Mouse (Mus musculus) hindbrain, postnatal 0 days (tissue): Measurements from ENCODE around the gene Cdiptos. TPM values are rescaled to one million over a fixed set of nuclear protein-coding genes. Genes with fewer than 3 reads are reported as not detected.

Experiments used
- ATAC-seq: fragments of 200-750 bp; cut with Nextera tagmentation; 2 replicates; pipeline ENCODE4 v1.8.0; 2017; ENCODE audit warnings: mild to moderate bottlenecking, moderate TSS enrichment, moderate library complexity
- DNase-seq: peaks from one replicate; pipeline ENCODE4 v3.0.0-alpha.2; 2015; ENCODE audit warnings: low spot score
- H3K27ac ChIP-seq: fragments of 300-500 bp; sonication (generic); 2 replicates; pipeline ENCODE4 v1.5.1; 2014; ENCODE audit warnings: mild to moderate bottlenecking
- H3K27me3 ChIP-seq: fragments of 300-500 bp; sonication (generic); 2 replicates; pipeline ENCODE4 v1.6.1; 2014; ENCODE audit warnings: low read length, mixed read lengths; ENCODE audit not compliant: insufficient read depth
- H3K36me3 ChIP-seq: fragments of 300-500 bp; sonication (generic); 2 replicates; pipeline ENCODE4 v1.6.1; 2014; ENCODE audit warnings: low read length, mixed read lengths; ENCODE audit not compliant: insufficient read depth
- H3K4me1 ChIP-seq: fragments of 300-500 bp; sonication (generic); 2 replicates; pipeline ENCODE4 v1.6.1; 2014; ENCODE audit warnings: antibody characterized with exemption, low read length, mixed read lengths; ENCODE audit not compliant: insufficient read depth
- H3K4me2 ChIP-seq: fragments of 300-500 bp; sonication (generic); 2 replicates; pipeline ENCODE4 v1.6.1; 2014; ENCODE audit warnings: low read depth, mild to moderate bottlenecking, low read length, moderate library complexity, mixed read lengths
- H3K4me3 ChIP-seq: fragments of 300-500 bp; sonication (generic); 2 replicates; pipeline ENCODE4 v1.5.1; 2014; ENCODE audit warnings: low read length
- H3K9ac ChIP-seq: fragments of 300-500 bp; sonication (generic); replicated peaks from 2 replicates; pipeline ENCODE4 v1.6.1; 2014; ENCODE audit warnings: mild to moderate bottlenecking, low read length, moderate library complexity, mixed read lengths
- H3K9me3 ChIP-seq: fragments of 300-500 bp; sonication (generic); 2 replicates; pipeline ENCODE4 v1.6.1; 2016; ENCODE audit warnings: low read length, mixed read lengths
- CTCF ChIP-seq: IDR thresholded peaks from 2 replicates; pipeline ENCODE4 v1.5.1; 2016; ENCODE audit warnings: antibody characterized with exemption, control low read depth, low read depth
- WGBS: fragments of 180-500 bp; shearing (Covaris S2); extraction: QIAGEN DNeasy Blood & Tissue Kit; methylation state at CpG from one replicate; pipeline ENCODE4 v1.1.7; 2014; 5-methylcytosine and 5-hydroxymethylcytosine counted together
- polyA plus RNA-seq: library from polyadenylated mRNA; unstranded; fragments of >200 nt; fragmentation: Nextera tagmentation; extraction: Ambion mirVana; gene quantifications from 2 replicates; pipeline ENCODE4 v1.2.1, GENCODE M21; 2015
- total RNA-seq: library from RNA; depleted of rRNA; stranded (reverse); fragments of >200 nt; gene quantifications from 2 replicates; pipeline ENCODE4 v1.2.3, GENCODE M21; 2014

Gene Cdiptos
- total and polyA plus RNA-seq, 2 experiments from 2014 or later: 0.31 to 0.95 TPM

- DNase-seq (no peak), ATAC-seq (no peak)
- H3K9ac ChIP-seq: no peak overlapping the region
- H3K27ac ChIP-seq: no peak overlapping the region
- H3K4me2 ChIP-seq: no peak overlapping the region
- TF ChIP-seq CTCF: no peak
- H3K36me3 ChIP-seq: peaks cover 28% of the 10 kb centered on the region
- peaks cover 7% of the 10 kb centered on the region; the same call in 1 of the 2 replicates for H3K4me1 ChIP-seq
- 92% methylated on average over 6 of the region's 6 CpGs for WGBS
- no peaks in the 10 kb centered on the region for H3K9me3 ChIP-seq
- H3K4me3 ChIP-seq: no peak overlapping the region
- H3K27me3 ChIP-seq: no peaks in the 10 kb centered on the region
These were observed 2.9 kb upstream of the Cdiptos start for GRCm38 (mm10) chr7:126978841-126979240.

GRCm38 (mm10) chr7:126976878-126977459 lies 1.1 kb upstream of the Cdiptos start:
- H3K36me3 ChIP-seq: peaks cover 34% of the 10 kb centered on the region
- no peaks in the 10 kb centered on the region for H3K27me3 ChIP-seq
- ATAC-seq (no peak), DNase-seq (no peak)
- H3K4me1 ChIP-seq: peaks cover 7% of the 10 kb centered on the region; the same call in 1 of the 2 replicates
- WGBS: 28% methylated on average over 14 of the region's 14 CpGs
- no peak for TF ChIP-seq CTCF
- no peaks in the 10 kb centered on the region for H3K9me3 ChIP-seq
- peak overlapping the region; percentile 88 for H3K4me2 ChIP-seq
- peak overlapping the region; percentile 79 for H3K4me3 ChIP-seq
- peak overlapping the region; percentile 86 for H3K9ac ChIP-seq
- peak overlapping the region; percentile 98 for H3K27ac ChIP-seq

GRCm38 (mm10) chr7:126975893-126975949 lies 177 bp downstream of the Cdiptos start, which contains the start of gene Cdipt:
Gene Cdipt, plus strand, starts transcription at chr7:126975914.
- H3K36me3 ChIP-seq: peaks cover 40% of the 10 kb centered on the region
- 0% methylated on average over 1 of the region's 1 CpGs for WGBS
- H3K27ac ChIP-seq: peak within 1 kb of the TSS; percentile 98
- no peaks in the 10 kb centered on the region for H3K9me3 ChIP-seq
- TF ChIP-seq CTCF: no peak
- peak within 1 kb of the TSS; percentile 86 for H3K9ac ChIP-seq
- peaks cover 7% of the 10 kb centered on the region; the same call in 1 of the 2 replicates for H3K4me1 ChIP-seq
- no peaks in the 10 kb centered on the region for H3K27me3 ChIP-seq
- H3K4me2 ChIP-seq: peak within 1 kb of the TSS; percentile 88
- ATAC-seq: no peak
- DNase-seq: no peak
- H3K4me3 ChIP-seq: peak within 1 kb of the TSS; percentile 79

DNA sequence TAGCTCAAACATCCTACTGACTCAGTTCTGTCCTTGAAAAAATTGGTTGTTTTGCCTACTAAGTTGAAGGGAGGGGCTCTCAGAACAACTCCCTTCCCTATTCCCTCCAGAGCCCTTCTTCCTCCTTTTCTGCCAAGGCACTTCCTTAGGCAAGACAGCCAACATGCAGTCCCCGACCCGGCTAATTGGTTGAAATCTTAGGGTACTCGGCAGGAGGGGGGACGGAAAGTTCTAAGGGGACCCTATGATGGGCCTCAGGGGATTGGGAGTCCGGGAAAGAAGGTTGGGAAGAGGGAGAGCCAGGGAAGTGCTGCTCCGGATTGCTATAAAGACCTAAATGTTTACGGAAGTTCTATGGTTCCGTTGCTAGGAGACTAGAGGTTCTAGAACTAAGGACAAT lies 405 bp downstream of the Cdiptos start:
- TF ChIP-seq CTCF: no peak
- H3K9me3 ChIP-seq: no peaks in the 10 kb centered on the region
- peaks cover 7% of the 10 kb centered on the region; the same call in 1 of the 2 replicates for H3K4me1 ChIP-seq
- peak overlapping the region; percentile 88 for H3K4me2 ChIP-seq
- peak overlapping the region; percentile 98; the same call in 1 of the 2 replicates for H3K27ac ChIP-seq
- no peak overlapping the region for H3K9ac ChIP-seq
- ATAC-seq (no peak; the same call in 1 of the 2 replicates), DNase-seq (no peak)
- peaks cover 41% of the 10 kb centered on the region for H3K36me3 ChIP-seq
- H3K27me3 ChIP-seq: no peaks in the 10 kb centered on the region
- H3K4me3 ChIP-seq: peak overlapping the region; percentile 79
- 10% methylated on average over 8 of the region's 8 CpGs for WGBS

DNA sequence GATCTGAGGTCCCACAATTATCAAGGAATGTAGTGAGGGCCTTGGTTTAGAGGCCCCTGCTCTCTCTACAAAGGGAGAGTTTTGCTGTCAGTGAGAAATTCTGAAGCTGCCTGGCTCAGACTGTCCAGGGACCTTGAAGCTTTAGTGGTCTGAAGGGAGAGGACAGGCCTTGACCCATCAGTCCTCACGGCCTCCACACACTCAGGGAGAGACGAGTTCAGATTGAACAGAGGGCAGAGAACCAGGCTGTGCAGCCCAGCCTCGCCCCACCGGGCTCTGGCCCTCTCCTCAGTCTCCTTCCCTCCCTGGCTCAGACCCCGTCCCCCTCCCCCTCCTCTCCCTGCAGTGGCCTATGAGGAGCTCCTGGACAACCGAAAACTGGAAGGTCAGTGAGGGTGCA lies 8.5 kb downstream of the Cdiptos start:
- TF ChIP-seq CTCF: no peak
- H3K9ac ChIP-seq: no peak overlapping the region
- no peaks in the 10 kb centered on the region for H3K9me3 ChIP-seq
- H3K27ac ChIP-seq: no peak overlapping the region
- 74% methylated on average over 6 of the region's 6 CpGs for WGBS
- no peaks in the 10 kb centered on the region for H3K4me1 ChIP-seq
- H3K36me3 ChIP-seq: peaks cover 36% of the 10 kb centered on the region
- no peak for ATAC-seq
- H3K4me2 ChIP-seq: no peak overlapping the region
- no peaks in the 10 kb centered on the region for H3K27me3 ChIP-seq
- no peak for DNase-seq
- H3K4me3 ChIP-seq: no peak overlapping the region

DNA sequence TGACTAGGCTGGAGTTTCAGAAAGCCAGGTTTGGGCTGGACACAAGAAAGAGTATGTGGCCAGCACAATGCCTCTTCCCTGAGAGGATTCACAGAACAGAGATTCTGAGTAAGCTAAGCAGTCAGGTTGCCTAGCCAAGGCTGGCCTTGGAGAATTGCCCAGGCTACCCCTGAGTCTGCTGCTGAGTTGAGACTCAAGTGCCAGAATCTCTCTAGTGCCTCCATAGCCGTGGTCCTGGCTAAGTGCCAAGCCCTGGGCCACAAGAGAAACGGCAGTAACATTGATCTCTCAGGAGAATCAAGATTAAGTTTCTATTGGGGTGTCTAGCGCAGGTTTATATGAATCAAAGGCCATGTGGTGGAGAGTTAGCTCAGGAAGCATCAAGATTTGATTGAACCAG lies 10.3 kb downstream of the Cdiptos start:
- no peak for ATAC-seq
- Histone ChIP-seq H3K4me1 (no peaks in the 10 kb centered on the region), H3K36me3 (peaks cover 42% of the 10 kb centered on the region), H3K27me3 (no peaks in the 10 kb centered on the region), H3K27ac (no peak overlapping the region), H3K4me2 (no peak overlapping the region), H3K9me3 (no peaks in the 10 kb centered on the region), H3K9ac (no peak overlapping the region), H3K4me3 (no peak overlapping the region)
- no peak for DNase-seq
- 51% methylated on average over 3 of the region's 3 CpGs for WGBS
- TF ChIP-seq CTCF: no peak

DNA sequence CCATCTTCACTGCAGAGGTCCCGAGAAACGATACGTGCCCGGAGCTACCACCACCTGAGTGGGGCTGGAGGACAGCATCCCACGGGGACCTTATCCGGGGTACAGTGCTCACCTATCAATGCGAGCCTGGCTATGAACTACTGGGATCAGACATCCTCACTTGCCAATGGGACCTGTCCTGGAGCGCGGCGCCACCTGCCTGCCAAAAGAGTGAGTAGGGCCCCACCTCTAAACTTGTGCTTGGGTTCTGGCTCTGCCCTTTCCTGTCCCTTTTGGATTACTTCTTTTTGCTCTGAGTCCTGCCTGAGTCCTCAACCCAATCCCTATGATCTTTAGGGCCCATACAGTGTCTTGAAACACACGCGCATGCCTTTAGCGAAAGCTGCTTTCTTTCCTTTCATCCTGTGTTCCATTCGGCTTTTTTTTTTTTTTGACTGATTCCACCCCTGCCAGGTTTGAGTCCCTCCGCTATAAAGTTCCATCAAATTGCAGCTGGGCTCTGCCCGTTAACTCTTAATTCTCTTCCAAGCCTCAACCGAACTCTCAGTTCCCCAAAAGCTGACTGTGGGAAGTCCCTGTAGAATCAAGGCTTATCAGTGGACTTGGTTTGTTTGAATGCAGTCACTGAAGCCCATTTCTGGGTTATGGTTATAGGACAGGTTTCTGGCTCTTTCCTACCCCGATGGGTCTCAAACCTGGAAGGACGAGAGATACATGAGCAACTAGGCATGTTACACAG lies 12.2 kb downstream of the Cdiptos start:
- H3K4me2 ChIP-seq: no peak overlapping the region
- no peak for ATAC-seq
- 28% methylated on average over 19 of the region's 19 CpGs for WGBS
- no peaks in the 10 kb centered on the region for H3K27me3 ChIP-seq
- DNase-seq: peak; percentile 25
- H3K27ac ChIP-seq: no peak overlapping the region
- no peaks in the 10 kb centered on the region for H3K4me1 ChIP-seq
- H3K4me3 ChIP-seq: no peak overlapping the region
- peak; percentile 62 for TF ChIP-seq CTCF
- H3K9me3 ChIP-seq: no peaks in the 10 kb centered on the region
- peaks cover 44% of the 10 kb centered on the region for H3K36me3 ChIP-seq
- no peak overlapping the region for H3K9ac ChIP-seq
